Mouse (Mus musculus) C2C12 (cell line): Measurements from ENCODE around the gene Herpud1. TPM values are rescaled to one million over a fixed set of nuclear protein-coding genes. Genes with fewer than 3 reads are reported as not detected.
"Not testable (repeated sequence)": the region's sequence is repeated elsewhere in the genome, so short reads cannot be mapped to it uniquely, and the experiment has no call there.

Experiments used
- H3K27me3 ChIP-seq: one replicate; pipeline ENCODE4 v1.6.1; 2011; ENCODE audit not compliant: control insufficient read depth, insufficient read depth, insufficient read length
- H3K36me3 ChIP-seq: one replicate; pipeline ENCODE4 v1.6.1; 2011; ENCODE audit not compliant: control insufficient read depth, insufficient read depth
- H3K4me3 ChIP-seq: one replicate; pipeline ENCODE4 v1.5.1; 2011; ENCODE audit warnings: mild to moderate bottlenecking, control low read depth; ENCODE audit not compliant: poor library complexity, insufficient read depth, severe bottlenecking
- H3K79me2 ChIP-seq: one replicate; pipeline ENCODE4 v1.6.1; 2011; ENCODE audit not compliant: control insufficient read depth, insufficient read depth
- H3K79me3 ChIP-seq: one replicate; pipeline ENCODE4 v1.6.1; 2011; ENCODE audit warnings: low read depth, control low read depth
- H3ac ChIP-seq: one replicate; pipeline ENCODE3; 2011; ENCODE audit warnings: low read depth; ENCODE audit not compliant: control insufficient read depth, insufficient read length
- CEBPB ChIP-seq: IDR thresholded peaks from one replicate; pipeline ENCODE4 v1.6.1; 2011; ENCODE audit warnings: low read depth, mild to moderate bottlenecking, control low read depth, moderate library complexity
- CTCF ChIP-seq: IDR thresholded peaks from one replicate; pipeline ENCODE4 v1.5.1; 2011; ENCODE audit not compliant: control insufficient read depth, insufficient read depth, insufficient read length
- FOSL1 ChIP-seq: IDR thresholded peaks from one replicate; pipeline ENCODE4 v1.8.0; 2011; ENCODE audit warnings: mild to moderate bottlenecking, low read length; ENCODE audit not compliant: poor library complexity, insufficient read depth, severe bottlenecking
- MAX ChIP-seq: IDR thresholded peaks from one replicate; pipeline ENCODE4 v1.6.1; 2011; ENCODE audit warnings: mild to moderate bottlenecking, control low read depth
- MYOD1 ChIP-seq: IDR thresholded peaks from one replicate; pipeline ENCODE4 v1.6.1; 2011; ENCODE audit warnings: low read depth; ENCODE audit not compliant: control insufficient read depth, insufficient read length
- MYOG ChIP-seq: IDR thresholded peaks from one replicate; pipeline ENCODE4 v1.6.1; 2011; ENCODE audit not compliant: control insufficient read depth, insufficient read length; ENCODE audit errors: extremely low read depth
- USF1 ChIP-seq: IDR thresholded peaks from one replicate; pipeline ENCODE4 v1.6.1; 2011; ENCODE audit warnings: low read depth, mild to moderate bottlenecking, control low read depth, moderate library complexity
- polyA plus RNA-seq: library from polyadenylated mRNA; unstranded; fragments of >200 nt; fragmentation: generic; extraction: Trizol; gene quantifications from one replicate; pipeline ENCODE4 v1.2.1, GENCODE M21; 2012; ENCODE audit warnings: missing spikeins

Herpud1 gene
- polyA plus RNA-seq, 1 experiment = 48.8 TPM

DNA sequence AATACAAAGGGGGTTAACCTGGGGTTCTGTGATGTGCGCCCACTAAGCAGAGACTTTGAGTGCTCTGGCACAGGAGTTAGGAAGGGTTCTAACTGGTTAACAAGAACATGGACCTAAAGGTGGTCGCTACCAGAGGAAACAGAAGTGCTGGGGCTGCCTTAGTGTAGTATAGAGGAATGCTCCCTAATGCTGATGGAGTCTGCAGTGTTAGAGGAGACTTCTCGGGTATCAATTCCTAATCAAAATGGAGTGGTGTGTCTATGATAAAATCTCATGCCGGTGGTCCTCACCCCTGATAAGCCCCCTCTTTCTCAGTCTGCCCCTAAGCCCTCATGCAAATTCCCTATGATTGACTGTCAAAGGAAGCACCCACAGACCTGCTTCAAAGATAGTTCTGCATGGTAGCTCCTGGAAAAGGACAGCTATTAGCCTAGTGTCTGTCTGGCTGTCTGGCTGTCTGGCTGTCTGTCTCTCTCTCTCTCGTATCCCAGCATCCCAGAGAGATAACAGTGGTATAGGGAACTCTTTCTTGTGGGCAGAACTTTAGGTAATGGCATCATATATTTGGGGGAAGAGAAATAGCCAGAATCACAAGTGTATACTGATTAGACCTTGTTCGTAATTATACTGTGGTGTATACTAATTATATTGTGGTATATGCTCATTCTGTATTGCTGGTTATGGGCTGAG lies 9.8 kb downstream of the Herpud1 start:
- Histone ChIP-seq H3K79me2 (no peaks in the 10 kb centered on the region), H3K79me3 (no peaks in the 10 kb centered on the region), H3K4me3 (no peak overlapping the region), H3K36me3 (peaks cover 55% of the 10 kb centered on the region), H3K27me3 (no peaks in the 10 kb centered on the region), H3ac (no peak overlapping the region)
- TF ChIP-seq MYOD1 = no peak

DNA sequence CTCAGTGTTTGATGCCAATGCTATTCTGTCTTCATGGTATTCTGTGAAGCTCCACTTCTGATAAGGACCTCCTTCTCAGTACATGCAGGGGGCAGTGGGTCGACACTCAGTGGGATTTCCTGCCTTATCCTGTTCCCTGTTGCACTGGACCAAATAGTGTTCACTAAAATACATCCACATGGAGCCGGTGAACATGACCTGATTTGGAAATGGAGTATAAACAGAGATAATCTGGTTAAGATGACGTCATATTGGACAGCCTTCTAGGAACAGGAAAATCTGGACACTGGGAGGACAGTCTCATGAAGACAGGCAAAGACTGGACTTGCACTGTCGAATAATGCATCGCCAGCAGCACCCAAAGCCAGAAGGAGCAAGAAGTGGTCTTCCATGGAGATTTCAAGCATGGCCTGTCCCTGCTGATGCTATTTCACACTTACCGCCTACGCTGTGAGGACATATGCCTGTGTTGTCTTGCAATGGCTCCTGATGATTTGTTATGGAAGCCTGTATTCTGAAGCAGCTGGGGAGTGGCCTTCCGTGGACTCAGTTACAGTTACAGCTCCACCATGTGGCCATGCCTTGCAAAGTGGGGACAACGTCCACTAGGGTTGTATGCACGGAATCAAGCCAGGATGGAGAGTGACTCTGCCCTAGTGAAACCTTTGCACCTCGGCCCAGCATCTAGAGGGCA lies 10.9 kb downstream of the Herpud1 start:
- Histone ChIP-seq H3K36me3 (peaks cover 44% of the 10 kb centered on the region), H3K4me3 (no peak overlapping the region), H3K79me3 (no peaks in the 10 kb centered on the region), H3ac (no peak overlapping the region), H3K79me2 (no peaks in the 10 kb centered on the region), H3K27me3 (no peaks in the 10 kb centered on the region)
- TF ChIP-seq CEBPB = no peak
- TF ChIP-seq USF1 = no peak
- no peak for TF ChIP-seq MAX
- peak; percentile 23 for TF ChIP-seq CTCF
- no peak for TF ChIP-seq FOSL1
- no peak for TF ChIP-seq MYOG
- no peak for TF ChIP-seq MYOD1

DNA sequence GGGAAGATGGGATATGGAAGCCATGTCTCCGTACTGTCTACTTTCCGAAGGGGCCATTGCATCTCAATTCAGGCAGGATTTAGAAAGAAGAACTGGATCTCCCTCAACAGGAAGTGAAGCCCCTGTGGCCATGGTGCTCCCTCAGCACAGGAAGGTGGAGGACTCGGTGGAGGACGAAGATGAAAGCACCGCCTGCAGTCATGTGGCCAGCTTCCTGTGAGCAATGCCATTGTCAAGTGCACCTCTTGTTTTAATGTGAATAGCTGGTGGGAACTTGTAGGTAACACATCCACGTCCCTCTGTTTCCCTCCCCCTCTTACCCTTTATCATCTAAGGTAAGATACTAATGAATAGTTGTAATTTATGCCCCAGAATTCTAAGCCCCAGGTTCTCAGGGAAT lies 12.3 kb downstream of the Herpud1 start:
- no peaks in the 10 kb centered on the region for H3K79me3 ChIP-seq
- TF ChIP-seq FOSL1 = no peak
- no peaks in the 10 kb centered on the region for H3K27me3 ChIP-seq
- H3K4me3 ChIP-seq = no peak overlapping the region
- H3K79me2 ChIP-seq = no peaks in the 10 kb centered on the region
- no peak overlapping the region for H3ac ChIP-seq
- peaks cover 32% of the 10 kb centered on the region for H3K36me3 ChIP-seq

DNA sequence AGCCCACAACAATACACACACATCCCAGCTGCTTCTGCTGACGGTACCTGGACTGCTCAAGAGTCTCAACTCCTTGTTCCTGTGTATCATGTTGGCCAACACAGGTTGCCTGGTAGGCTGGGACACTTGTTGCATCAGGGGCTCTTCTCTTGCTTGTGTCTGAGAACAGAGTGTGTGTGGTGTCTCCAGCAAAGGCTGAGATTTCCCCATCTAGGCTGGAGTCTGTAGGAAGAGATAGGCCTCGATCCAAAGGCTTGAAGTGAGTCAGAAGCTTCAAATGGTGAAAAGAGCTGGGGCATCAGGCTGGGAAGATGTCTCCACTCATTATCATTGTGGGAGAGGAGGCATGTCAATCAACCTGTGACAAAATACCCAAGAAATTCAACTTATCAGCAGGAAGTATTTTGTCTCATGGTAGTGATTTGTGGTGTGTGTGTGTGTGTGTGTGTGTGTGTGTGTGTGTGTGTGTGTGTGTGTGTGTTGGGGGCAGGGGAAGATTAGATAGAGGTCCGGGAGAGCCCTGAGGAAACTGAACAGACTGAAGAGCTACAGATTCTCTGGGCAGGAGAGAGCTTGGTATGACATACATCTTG lies 13.2 kb downstream of the Herpud1 start:
- no peak for TF ChIP-seq MYOG
- TF ChIP-seq FOSL1 = no peak
- TF ChIP-seq MYOD1 = no peak
- H3K79me3 ChIP-seq = no peaks in the 10 kb centered on the region
- no peaks in the 10 kb centered on the region for H3K27me3 ChIP-seq
- no peak overlapping the region for H3ac ChIP-seq
- no peaks in the 10 kb centered on the region for H3K79me2 ChIP-seq
- peaks cover 23% of the 10 kb centered on the region for H3K36me3 ChIP-seq
- H3K4me3 ChIP-seq = no peak overlapping the region

DNA sequence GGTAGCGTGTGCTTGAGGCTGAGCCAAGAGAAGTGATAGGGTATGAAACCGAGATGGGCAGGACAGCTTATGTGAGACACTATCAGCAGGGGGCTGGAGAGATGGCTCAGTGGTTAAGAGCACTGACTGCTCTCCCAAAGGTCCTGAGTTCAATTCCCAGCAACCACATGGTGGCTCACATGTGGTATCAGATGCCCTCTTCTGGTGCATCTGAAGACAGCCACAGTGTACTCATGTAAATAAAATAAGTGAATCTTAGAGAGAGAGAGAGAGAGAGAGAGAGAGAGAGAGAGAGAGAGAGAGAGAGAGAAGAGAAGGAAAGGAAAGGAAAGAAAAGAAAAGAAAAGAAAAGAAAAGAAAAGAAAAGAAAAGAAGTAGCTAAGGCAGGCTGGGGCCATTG lies 13.7 kb downstream of the Herpud1 start:
- not testable (repeated sequence) for H3K79me2 ChIP-seq, H3K4me3 ChIP-seq, H3K79me3 ChIP-seq, H3K27me3 ChIP-seq, H3ac ChIP-seq
- peaks cover 18% of the 10 kb centered on the region for H3K36me3 ChIP-seq

DNA sequence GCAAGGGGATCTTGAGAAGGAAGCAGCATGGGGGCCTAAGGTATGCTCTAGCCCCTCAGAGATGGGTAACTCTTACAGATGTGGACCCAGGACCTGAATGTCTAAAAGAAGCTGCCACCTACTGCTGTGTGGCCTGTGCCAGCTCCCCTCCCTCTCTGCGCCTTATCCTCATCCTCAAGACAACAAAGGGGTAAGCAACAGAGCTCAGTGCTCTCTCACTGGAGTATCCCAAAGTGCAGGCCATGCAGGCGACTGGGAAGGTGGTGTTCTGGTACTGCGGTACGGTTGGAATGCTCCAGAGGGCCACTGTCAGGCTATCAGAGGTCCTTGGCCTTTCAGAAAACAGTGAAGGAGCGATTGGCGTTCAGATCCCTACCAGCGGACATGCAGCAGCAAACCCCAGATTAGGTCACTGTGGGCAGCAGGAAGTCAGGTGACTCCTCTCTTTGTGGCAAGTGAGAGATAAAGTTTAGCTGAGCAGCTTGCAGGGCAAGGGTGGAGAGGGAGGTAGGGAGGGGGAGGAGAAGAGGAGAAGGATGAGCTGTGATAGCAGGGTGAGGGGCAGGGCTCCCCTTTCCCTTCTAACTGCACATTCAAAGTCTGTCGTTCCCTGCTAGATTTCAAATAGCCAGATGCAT lies 22.3 kb downstream of the Herpud1 start:
- H3K79me2 ChIP-seq = no peaks in the 10 kb centered on the region
- H3K36me3 ChIP-seq = no peaks in the 10 kb centered on the region
- H3ac ChIP-seq = no peak overlapping the region
- TF ChIP-seq MYOG = no peak
- TF ChIP-seq FOSL1 = no peak
- TF ChIP-seq CEBPB = no peak
- no peak for TF ChIP-seq MYOD1
- no peak for TF ChIP-seq MAX
- TF ChIP-seq USF1 = no peak
- TF ChIP-seq CTCF = no peak
- H3K79me3 ChIP-seq = no peaks in the 10 kb centered on the region
- peaks cover 38% of the 10 kb centered on the region for H3K27me3 ChIP-seq
- no peak overlapping the region for H3K4me3 ChIP-seq
